Mouse (Mus musculus) embryonic facial prominence, embryonic 13.5 days (tissue): Measurements from ENCODE around the gene Hmga1. TPM values are rescaled to one million over a fixed set of nuclear protein-coding genes. Genes with fewer than 3 reads are reported as not detected.

Source experiments
- ATAC-seq: fragments of 200-750 bp; cut with Nextera tagmentation; 2 replicates; pipeline ENCODE4 v1.8.0; 2017; ENCODE audit warnings: low read depth; ENCODE audit not compliant: insufficient number of reproducible peaks, insufficient read depth, low FRiP score, low TSS enrichment
- H3K27ac ChIP-seq: fragments of 300-500 bp; sonication (generic); 2 replicates; pipeline ENCODE4 v1.5.1; 2015; ENCODE audit warnings: moderate library complexity, mild to moderate bottlenecking, inconsistent platforms
- H3K27me3 ChIP-seq: fragments of 300-500 bp; sonication (generic); 2 replicates; pipeline ENCODE4 v1.6.1; 2015; ENCODE audit warnings: mild to moderate bottlenecking, inconsistent platforms
- H3K36me3 ChIP-seq: fragments of 300-500 bp; sonication (generic); 2 replicates; pipeline ENCODE4 v1.6.1; 2015; ENCODE audit warnings: mild to moderate bottlenecking, inconsistent platforms
- H3K4me1 ChIP-seq: fragments of 300-500 bp; sonication (generic); 2 replicates; pipeline ENCODE4 v1.6.1; 2015; ENCODE audit warnings: inconsistent platforms
- H3K4me2 ChIP-seq: fragments of 300-500 bp; sonication (generic); 2 replicates; pipeline ENCODE4 v1.6.1; 2015; ENCODE audit warnings: moderate library complexity, mild to moderate bottlenecking, inconsistent platforms
- H3K4me3 ChIP-seq: fragments of 300-500 bp; sonication (generic); 2 replicates; pipeline ENCODE4 v1.5.1; 2015; ENCODE audit warnings: mild to moderate bottlenecking, inconsistent platforms
- H3K9ac ChIP-seq: fragments of 300-500 bp; sonication (generic); 2 replicates; pipeline ENCODE4 v1.6.1; 2015; ENCODE audit warnings: mild to moderate bottlenecking, inconsistent platforms
- H3K9me3 ChIP-seq: fragments of 300-500 bp; sonication (generic); 2 replicates; pipeline ENCODE4 v1.6.1; 2016; ENCODE audit warnings: inconsistent platforms
- WGBS: fragments of 180-500 bp; shearing (Covaris S2); methylation state at CpG from one replicate; pipeline ENCODE4 v1.1.7; 2015; ENCODE audit warnings: mixed read lengths; 5-methylcytosine and 5-hydroxymethylcytosine counted together
- polyA plus RNA-seq: library from polyadenylated mRNA; unstranded; fragments of >200 nt; fragmentation: Nextera tagmentation; extraction: Ambion mirVana; gene quantifications from 2 replicates; pipeline ENCODE4 v1.2.1, GENCODE M21; 2015

Hmga1 gene
- polyA plus RNA-seq, 1 experiment from 2014 or later, result 258 TPM

GRCm38 (mm10) chr17:27513279-27513915, 42.9 kb upstream of the Hmga1 start:
- peak overlapping the region; percentile 60 for H3K4me3 ChIP-seq
- H3K4me1 ChIP-seq, result peaks cover 18% of the 10 kb centered on the region
- no peaks in the 10 kb centered on the region for H3K36me3 ChIP-seq
- peak overlapping the region; percentile 70 for H3K9ac ChIP-seq
- WGBS, result 1% methylated on average over 60 of the region's 66 CpGs
- H3K27ac ChIP-seq, result no peak overlapping the region
- ATAC-seq, result no peak
- H3K4me2 ChIP-seq, result peak overlapping the region; percentile 100
- H3K9me3 ChIP-seq, result no peaks in the 10 kb centered on the region
- H3K27me3 ChIP-seq, result peaks cover 98% of the 10 kb centered on the region

- peak overlapping the region; percentile 60 for H3K4me3 ChIP-seq
- no peaks in the 10 kb centered on the region for H3K36me3 ChIP-seq
- ATAC-seq, result no peak
- H3K27me3 ChIP-seq, result peaks cover 98% of the 10 kb centered on the region
- H3K4me2 ChIP-seq, result peak overlapping the region; percentile 100
- no peak overlapping the region for H3K27ac ChIP-seq
- WGBS, result 30% methylated on average over 27 of the region's 27 CpGs
- H3K9ac ChIP-seq, result no peak overlapping the region
- no peaks in the 10 kb centered on the region for H3K9me3 ChIP-seq
- peaks cover 18% of the 10 kb centered on the region for H3K4me1 ChIP-seq
These were observed 42.2 kb upstream of the Hmga1 start for GRCm38 (mm10) chr17:27513916-27514762.

- H3K27ac ChIP-seq, result no peak overlapping the region
- H3K9ac ChIP-seq, result no peak overlapping the region
- ATAC-seq, result no peak
- peaks cover 14% of the 10 kb centered on the region for H3K4me1 ChIP-seq
- H3K4me2 ChIP-seq, result no peak overlapping the region
- H3K9me3 ChIP-seq, result no peaks in the 10 kb centered on the region
- 17% methylated on average over 9 of the region's 9 CpGs for WGBS
- H3K36me3 ChIP-seq, result no peaks in the 10 kb centered on the region
- no peak overlapping the region for H3K4me3 ChIP-seq
- peaks cover 90% of the 10 kb centered on the region for H3K27me3 ChIP-seq
These were observed 38.0 kb upstream of the Hmga1 start for GRCm38 (mm10) chr17:27518296-27518695.

GRCm38 (mm10) chr17:27518700-27519595, 37.3 kb upstream of the Hmga1 start:
- no peak for ATAC-seq
- no peak overlapping the region for H3K9ac ChIP-seq
- H3K4me1 ChIP-seq, result peaks cover 8% of the 10 kb centered on the region
- no peak overlapping the region for H3K4me3 ChIP-seq
- peaks cover 84% of the 10 kb centered on the region for H3K27me3 ChIP-seq
- H3K9me3 ChIP-seq, result no peaks in the 10 kb centered on the region
- 32% methylated on average over 15 of the region's 15 CpGs for WGBS
- H3K27ac ChIP-seq, result no peak overlapping the region
- H3K36me3 ChIP-seq, result no peaks in the 10 kb centered on the region
- H3K4me2 ChIP-seq, result no peak overlapping the region

GRCm38 (mm10) chr17:27520557-27520956, 35.7 kb upstream of the Hmga1 start:
- ATAC-seq, result no peak
- H3K4me2 ChIP-seq, result peak overlapping the region; percentile 43
- no peak overlapping the region for H3K27ac ChIP-seq
- 0 out of 2 replicates have a peak overlapping the region, but pooled peaks have one; percentile 21 for H3K9ac ChIP-seq
- no peaks in the 10 kb centered on the region; the same call in 1 of the 2 replicates for H3K9me3 ChIP-seq
- no peaks in the 10 kb centered on the region for H3K36me3 ChIP-seq
- peak overlapping the region; percentile 6; the same call in 1 of the 2 replicates for H3K4me3 ChIP-seq
- H3K27me3 ChIP-seq, result peaks cover 68% of the 10 kb centered on the region
- 2% methylated on average over 27 of the region's 27 CpGs for WGBS
- H3K4me1 ChIP-seq, result peaks cover 6% of the 10 kb centered on the region; the same call in 1 of the 2 replicates

- 74% methylated on average over 5 of the region's 5 CpGs for WGBS
- Histone ChIP-seq H3K4me2 (peak within 1 kb of the TSS; percentile 43), H3K27ac (no peak within 1 kb of the TSS), H3K27me3 (peaks cover 62% of the 10 kb centered on the region), H3K9me3 (no peaks in the 10 kb centered on the region; the same call in 1 of the 2 replicates), H3K9ac (0 out of 2 replicates have a peak within 1 kb of the TSS, but pooled peaks have one; percentile 21), H3K36me3 (no peaks in the 10 kb centered on the region), H3K4me3 (peak within 1 kb of the TSS; percentile 6; the same call in 1 of the 2 replicates), H3K4me1 (peaks cover 6% of the 10 kb centered on the region; the same call in 1 of the 2 replicates)
- ATAC-seq, result no peak
These were observed 35.0 kb upstream of the Hmga1 start, which contains the start of gene Grm4 for GRCm38 (mm10) chr17:27521303-27521702. Gene Grm4, minus strand, starts transcription at chr17:27521403.

GRCm38 (mm10) chr17:27523121-27523520, 33.2 kb upstream of the Hmga1 start:
- Histone ChIP-seq H3K27ac (no peak overlapping the region), H3K4me3 (no peak overlapping the region), H3K27me3 (peaks cover 44% of the 10 kb centered on the region), H3K4me2 (no peak overlapping the region), H3K9me3 (no peaks in the 10 kb centered on the region; the same call in 1 of the 2 replicates), H3K9ac (peak overlapping the region; percentile 49; the same call in 1 of the 2 replicates), H3K36me3 (no peaks in the 10 kb centered on the region), H3K4me1 (peaks cover 6% of the 10 kb centered on the region; the same call in 1 of the 2 replicates)
- ATAC-seq, result no peak
- WGBS, result 42% methylated on average over 7 of the region's 7 CpGs

GRCm38 (mm10) chr17:27527188-27527587, 29.1 kb upstream of the Hmga1 start:
- H3K36me3 ChIP-seq, result no peaks in the 10 kb centered on the region
- peaks cover 3% of the 10 kb centered on the region for H3K27me3 ChIP-seq
- H3K9me3 ChIP-seq, result no peaks in the 10 kb centered on the region; the same call in 1 of the 2 replicates
- no peaks in the 10 kb centered on the region for H3K4me1 ChIP-seq
- no peak overlapping the region for H3K9ac ChIP-seq
- no peak overlapping the region for H3K4me2 ChIP-seq
- WGBS, result 82% methylated on average over 6 of the region's 6 CpGs
- H3K27ac ChIP-seq, result no peak overlapping the region
- no peak for ATAC-seq
- no peak overlapping the region for H3K4me3 ChIP-seq

- WGBS, result 55% methylated on average over 8 of the region's 8 CpGs
- no peak for ATAC-seq
- Histone ChIP-seq H3K36me3 (no peaks in the 10 kb centered on the region), H3K27ac (no peak overlapping the region), H3K9ac (no peak overlapping the region), H3K4me2 (no peak overlapping the region), H3K4me3 (no peak overlapping the region), H3K4me1 (no peaks in the 10 kb centered on the region), H3K9me3 (no peaks in the 10 kb centered on the region; the same call in 1 of the 2 replicates), H3K27me3 (no peaks in the 10 kb centered on the region)
These were observed 28.3 kb upstream of the Hmga1 start for GRCm38 (mm10) chr17:27528030-27528429.

- H3K9ac ChIP-seq, result no peak overlapping the region
- H3K4me3 ChIP-seq, result no peak overlapping the region
- no peak overlapping the region for H3K4me2 ChIP-seq
- H3K27ac ChIP-seq, result no peak overlapping the region
- no peak for ATAC-seq
- H3K27me3 ChIP-seq, result no peaks in the 10 kb centered on the region
- no peaks in the 10 kb centered on the region for H3K4me1 ChIP-seq
- WGBS, result 42% methylated on average over 5 of the region's 5 CpGs
- no peaks in the 10 kb centered on the region; the same call in 1 of the 2 replicates for H3K9me3 ChIP-seq
- H3K36me3 ChIP-seq, result no peaks in the 10 kb centered on the region
These were observed 27.5 kb upstream of the Hmga1 start for GRCm38 (mm10) chr17:27528767-27529166.

GRCm38 (mm10) chr17:27532095-27532494, 24.2 kb upstream of the Hmga1 start:
- no peaks in the 10 kb centered on the region for H3K9me3 ChIP-seq
- 89% methylated on average over 8 of the region's 8 CpGs for WGBS

More at GRCm38 (mm10) chr17:27532095-27532494, 24.2 kb upstream of the Hmga1 start:
- Histone ChIP-seq H3K27me3 (no peaks in the 10 kb centered on the region), H3K4me2 (no peak overlapping the region), H3K4me3 (no peak overlapping the region), H3K27ac (no peak overlapping the region), H3K9ac (no peak overlapping the region), H3K4me1 (peaks cover 3% of the 10 kb centered on the region; the same call in 1 of the 2 replicates), H3K36me3 (no peaks in the 10 kb centered on the region)
- ATAC-seq, result no peak
